Mouse (Mus musculus) liver, adult 2 months (tissue): Measurements from ENCODE around the gene Rbfox3. TPM values are rescaled to one million over a fixed set of nuclear protein-coding genes. Genes with fewer than 3 reads are reported as not detected.

Source experiments
- DNase-seq: peaks from one replicate; pipeline ENCODE4 v3.0.0-alpha.2; 2011; ENCODE audit warnings: low read depth, low spot score; ENCODE audit errors: extremely low read depth
- H3K27ac ChIP-seq: fragments of 200-500 bp; replicated peaks from 2 replicates; pipeline ENCODE4 v1.5.1; 2012; ENCODE audit warnings: low read depth, mild to moderate bottlenecking, control low read depth, inconsistent platforms, low read length; ENCODE audit not compliant: insufficient read depth
- H3K27me3 ChIP-seq: fragments of 200-500 bp; 2 replicates; pipeline ENCODE4 v1.6.1; 2012; ENCODE audit warnings: mild to moderate bottlenecking, moderate library complexity, low read length, inconsistent platforms; ENCODE audit not compliant: control insufficient read depth, insufficient read depth
- H3K36me3 ChIP-seq: fragments of 200-500 bp; 2 replicates; pipeline ENCODE4 v1.6.1; 2012; ENCODE audit warnings: low read length, inconsistent platforms; ENCODE audit not compliant: control insufficient read depth, insufficient read depth
- H3K4me1 ChIP-seq: fragments of 200-500 bp; 2 replicates; pipeline ENCODE4 v1.6.1; 2011; ENCODE audit warnings: low read length; ENCODE audit not compliant: control insufficient read depth, insufficient read depth
- H3K4me3 ChIP-seq: fragments of 200-500 bp; 2 replicates; pipeline ENCODE4 v1.5.1; 2011; ENCODE audit warnings: low read depth, mild to moderate bottlenecking, control low read depth, low read length, moderate library complexity; ENCODE audit not compliant: insufficient read depth
- H3K79me2 ChIP-seq: fragments of 200-500 bp; 2 replicates; pipeline ENCODE4 v1.6.1; 2012; ENCODE audit warnings: inconsistent platforms, mild to moderate bottlenecking, low read length, moderate library complexity; ENCODE audit not compliant: control insufficient read depth, insufficient read depth
- H3K9ac ChIP-seq: fragments of 200-500 bp; 2 replicates; pipeline ENCODE4 v1.6.1; 2012; ENCODE audit warnings: low read depth, mild to moderate bottlenecking, control low read depth, inconsistent platforms, low read length
- CTCF ChIP-seq: fragments of 200-500 bp; IDR thresholded peaks from 2 replicates; pipeline ENCODE4 v1.5.1; 2011; ENCODE audit warnings: low read depth, low read length, control low read depth
- POLR2A ChIP-seq: fragments of 200-500 bp; IDR thresholded peaks from 2 replicates; pipeline ENCODE4 v1.6.1; 2011; ENCODE audit warnings: low read length, control low read depth; ENCODE audit not compliant: insufficient read depth; ENCODE audit errors: extremely low read depth
- WGBS: fragments of 180-500 bp; shearing (Covaris S2); methylation state at CpG from one replicate; pipeline ENCODE4 v1.1.7; 2018; 5-methylcytosine and 5-hydroxymethylcytosine counted together
- polyA plus RNA-seq: library from polyadenylated mRNA; depleted of rRNA; stranded (reverse); fragments of >200 nt; gene quantifications from 2 replicates; pipeline ENCODE4 v1.2.3, GENCODE M21; 2012
- total RNA-seq: library from RNA; depleted of rRNA; stranded (reverse); fragments of >200 nt; gene quantifications from 2 replicates; pipeline ENCODE4 v1.2.3, GENCODE M21; 2014

The Rbfox3 gene
- total and polyA plus RNA-seq, 2 experiments: 0.28 to 0.44 TPM

- 73% methylated on average over 5 of the region's 5 CpGs for WGBS
- H3K4me3 ChIP-seq: no peak overlapping the region
- no peaks in the 10 kb centered on the region; the same call in 1 of the 2 replicates for H3K27me3 ChIP-seq
- no peak for TF ChIP-seq POLR2A
- no peak for TF ChIP-seq CTCF
- DNase-seq: no peak
- H3K36me3 ChIP-seq: no peaks in the 10 kb centered on the region
- no peaks in the 10 kb centered on the region for H3K4me1 ChIP-seq
- no peaks in the 10 kb centered on the region for H3K79me2 ChIP-seq
- H3K9ac ChIP-seq: no peak overlapping the region
- H3K27ac ChIP-seq: no peak overlapping the region
Observed at GRCm38 (mm10) chr11:118627541-118627940, 283.9 kb downstream of the Rbfox3 start.

GRCm38 (mm10) chr11:118620869-118621268 lies 290.5 kb downstream of the Rbfox3 start:
- Histone ChIP-seq H3K4me3 (no peak overlapping the region), H3K27me3 (peaks cover 4% of the 10 kb centered on the region; the same call in 1 of the 2 replicates), H3K9ac (no peak overlapping the region), H3K36me3 (no peaks in the 10 kb centered on the region), H3K27ac (no peak overlapping the region), H3K4me1 (no peaks in the 10 kb centered on the region), H3K79me2 (no peaks in the 10 kb centered on the region)
- WGBS: 75% methylated on average over 4 of the region's 4 CpGs
- no peak for DNase-seq
- TF ChIP-seq POLR2A: no peak
- no peak for TF ChIP-seq CTCF

GRCm38 (mm10) chr11:118614126-118614525 lies 297.3 kb downstream of the Rbfox3 start:
- H3K79me2 ChIP-seq: no peaks in the 10 kb centered on the region
- 86% methylated on average over 4 of the region's 4 CpGs for WGBS

GRCm38 (mm10) chr11:118610128-118610527 lies 301.3 kb downstream of the Rbfox3 start:
- 4% methylated on average over 13 of the region's 14 CpGs for WGBS

More at GRCm38 (mm10) chr11:118614126-118614525, 297.3 kb downstream of the Rbfox3 start:
- DNase-seq: no peak
- Histone ChIP-seq H3K4me3 (no peak overlapping the region), H3K4me1 (no peaks in the 10 kb centered on the region), H3K27ac (no peak overlapping the region), H3K27me3 (peaks cover 14% of the 10 kb centered on the region; the same call in 1 of the 2 replicates), H3K9ac (no peak overlapping the region), H3K36me3 (no peaks in the 10 kb centered on the region)
- no peak for TF ChIP-seq POLR2A
- TF ChIP-seq CTCF: no peak

GRCm38 (mm10) chr11:118609236-118610000 lies 302.0 kb downstream of the Rbfox3 start:
- no peak for DNase-seq
- H3K27me3 ChIP-seq: peaks cover 14% of the 10 kb centered on the region; the same call in 1 of the 2 replicates
- H3K4me1 ChIP-seq: no peaks in the 10 kb centered on the region
- 10% methylated on average over 17 of the region's 17 CpGs for WGBS
- no peak overlapping the region for H3K9ac ChIP-seq
- no peak for TF ChIP-seq CTCF
- no peak for TF ChIP-seq POLR2A
- no peak overlapping the region for H3K27ac ChIP-seq
- H3K79me2 ChIP-seq: no peaks in the 10 kb centered on the region
- H3K36me3 ChIP-seq: no peaks in the 10 kb centered on the region
- H3K4me3 ChIP-seq: no peak overlapping the region

More at GRCm38 (mm10) chr11:118610128-118610527, 301.3 kb downstream of the Rbfox3 start:
- no peak overlapping the region for H3K27ac ChIP-seq
- H3K4me3 ChIP-seq: no peak overlapping the region
- H3K9ac ChIP-seq: no peak overlapping the region
- peaks cover 14% of the 10 kb centered on the region; the same call in 1 of the 2 replicates for H3K27me3 ChIP-seq
- no peaks in the 10 kb centered on the region for H3K79me2 ChIP-seq
- H3K4me1 ChIP-seq: no peaks in the 10 kb centered on the region
- TF ChIP-seq CTCF: no peak
- TF ChIP-seq POLR2A: no peak
- no peak for DNase-seq
- no peaks in the 10 kb centered on the region for H3K36me3 ChIP-seq

GRCm38 (mm10) chr11:118607927-118608326 lies 303.5 kb downstream of the Rbfox3 start:
- Histone ChIP-seq H3K36me3 (no peaks in the 10 kb centered on the region), H3K4me1 (no peaks in the 10 kb centered on the region), H3K4me3 (no peak overlapping the region), H3K27me3 (peaks cover 14% of the 10 kb centered on the region; the same call in 1 of the 2 replicates), H3K27ac (no peak overlapping the region), H3K9ac (no peak overlapping the region), H3K79me2 (no peaks in the 10 kb centered on the region)
- 53% methylated on average over 8 of the region's 8 CpGs for WGBS
- no peak for DNase-seq
- no peak for TF ChIP-seq CTCF
- no peak for TF ChIP-seq POLR2A
